11 mouse cellular contexts compared by ENCODE assay signal in the genomic region with DNA sequence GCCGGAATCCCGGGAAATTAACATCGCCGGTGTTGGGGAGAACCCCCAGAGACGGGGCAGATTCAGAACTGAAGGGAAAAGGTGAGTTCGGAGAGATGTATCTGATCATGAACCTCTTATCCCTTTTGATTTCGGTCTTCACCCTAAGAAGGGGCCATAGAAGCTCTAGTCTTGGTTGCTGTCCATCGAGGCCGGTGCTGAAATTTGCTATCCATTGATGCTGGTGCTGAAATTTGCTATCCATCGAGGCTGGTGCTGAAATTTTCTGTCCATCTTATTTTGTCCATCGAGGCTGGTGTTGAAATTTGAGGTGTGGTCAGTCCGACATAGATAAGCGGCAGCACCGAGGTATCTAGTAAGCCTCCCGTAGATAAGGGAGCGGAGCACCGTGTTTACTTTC.
DNase-seq lines count a peak whose midpoint lies in the region; ATAC-seq lines count a peak whose summit lies in the region.
"Had no signal": no experiment of that assay in that cellular context is flagged by ENCODE, and none has a peak within 500 bp of the region (broad histone marks: within the 10 kb centered on the region; RNA-seq: fewer than 3 reads in every experiment).

No protein-coding gene starts in this region.

- H3K4me3 ChIP-seq in liver, embryonic 11.5 days (ENCODE audit: low read depth, low read length): no peak overlapping the region

- ATAC-seq in liver, embryonic 11.5 days (replicated peaks; ENCODE audit: low FRiP score): no peak
- ATAC-seq: forebrain, embryonic 14.5 days; lung, postnatal 0 days had no signal

- no peak overlapping the region for H3K9ac ChIP-seq in liver, embryonic 11.5 days (ENCODE audit: low read depth, low read length)

- H3K4me2 ChIP-seq in liver, embryonic 11.5 days: no peak overlapping the region

- no peaks in the 10 kb centered on the region for H3K9me3 ChIP-seq in liver, embryonic 11.5 days (ENCODE audit: control insufficient read depth, low read length)

- H3K4me1 ChIP-seq in liver, embryonic 11.5 days (replicated peaks; ENCODE audit: control insufficient read depth, insufficient read depth, low read length): no peaks in the 10 kb centered on the region

- peak; percentile 5 for DNase-seq in kidney, postnatal 10 days
- no peak for DNase-seq in kidney, adult 11 months
- peak; percentile 24 for DNase-seq in ES-CJ7 (ENCODE audit: low read depth, low spot score)
- peak; percentile 24 for DNase-seq in c-Kit-positive CD71-positive TER-119-negative erythroid progenitor cells, embryonic 14.5 days (ENCODE audit: low read depth)
- peak; percentile 34 for DNase-seq in liver, embryonic 11.5 days (ENCODE audit: low spot score)
- no peak for DNase-seq in thymus, adult 18-20 months
- no peak for DNase-seq in urinary bladder, postnatal 10 days (ENCODE audit: low spot score)
- DNase-seq: cerebellum, postnatal 10 days; right cerebral cortex, postnatal 14 days had no signal

- 63% methylated on average over 17 of the region's 17 CpGs for WGBS in liver, embryonic 11.5 days

- no peak overlapping the region for H3K27ac ChIP-seq in liver, embryonic 11.5 days (ENCODE audit: low read depth, low read length)

- H3K36me3 ChIP-seq in liver, embryonic 11.5 days (ENCODE audit: control insufficient read depth, insufficient read depth, low read length): no peaks in the 10 kb centered on the region

- H3K27me3 ChIP-seq in liver, embryonic 11.5 days (replicated peaks; ENCODE audit: control insufficient read depth, insufficient read depth, low read length): no peaks in the 10 kb centered on the region

Comparison
In these comparisons a context has a peak if more than half of its experiments do, and no peak if none do; other contexts are left out.
1. DNase-seq: peak in kidney, postnatal 10 days (single experiment), ES-CJ7 (single experiment), c-Kit-positive CD71-positive TER-119-negative erythroid progenitor cells, embryonic 14.5 days (single experiment) and liver, embryonic 11.5 days (single experiment); none in kidney, adult 11 months (single experiment), thymus, adult 18-20 months (0 of 2) and urinary bladder, postnatal 10 days (single experiment).